Mouse (Mus musculus) right cerebral cortex, postnatal 4 days (tissue): Measurements from ENCODE around the gene Psmb9.

Source experiments
- DNase-seq: peaks from one replicate; pipeline ENCODE4 v3.0.0-alpha.2; 2022

Gene Psmb9

DNA sequence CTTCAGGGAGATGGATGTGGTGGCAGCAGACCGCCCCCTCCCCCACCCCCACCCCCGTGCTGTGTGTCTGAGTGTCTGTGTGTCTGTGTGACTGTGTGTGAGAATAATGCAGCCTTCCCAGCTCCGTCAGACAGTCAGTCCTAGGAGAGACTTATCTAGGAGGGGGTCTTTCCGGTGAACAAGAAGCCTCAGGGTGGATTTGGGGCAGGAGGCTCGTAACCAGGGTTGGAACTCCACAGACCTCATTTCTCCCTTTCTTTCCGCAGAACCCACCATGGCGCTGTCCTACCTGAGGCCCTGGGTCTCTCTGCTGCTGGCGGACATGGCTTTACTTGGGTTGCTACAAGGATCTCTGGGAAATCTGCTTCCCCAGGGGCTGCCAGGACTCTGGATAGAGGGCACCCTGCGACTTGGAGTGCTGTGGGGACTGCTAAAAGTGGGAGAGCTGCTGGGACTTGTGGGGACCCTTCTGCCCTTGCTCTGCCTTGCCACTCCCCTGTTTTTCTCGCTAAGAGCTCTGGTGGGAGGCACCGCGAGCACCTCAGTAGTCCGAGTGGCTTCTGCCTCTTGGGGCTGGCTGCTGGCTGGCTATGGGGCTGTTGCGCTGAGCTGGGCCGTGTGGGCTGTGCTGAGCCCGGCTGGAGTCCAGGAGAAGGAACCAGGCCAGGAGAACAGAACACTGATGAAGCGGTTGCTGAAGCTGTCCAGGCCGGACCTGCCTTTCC is 17.6 kb upstream of the Psmb9 start:
- no peak for DNase-seq

DNA sequence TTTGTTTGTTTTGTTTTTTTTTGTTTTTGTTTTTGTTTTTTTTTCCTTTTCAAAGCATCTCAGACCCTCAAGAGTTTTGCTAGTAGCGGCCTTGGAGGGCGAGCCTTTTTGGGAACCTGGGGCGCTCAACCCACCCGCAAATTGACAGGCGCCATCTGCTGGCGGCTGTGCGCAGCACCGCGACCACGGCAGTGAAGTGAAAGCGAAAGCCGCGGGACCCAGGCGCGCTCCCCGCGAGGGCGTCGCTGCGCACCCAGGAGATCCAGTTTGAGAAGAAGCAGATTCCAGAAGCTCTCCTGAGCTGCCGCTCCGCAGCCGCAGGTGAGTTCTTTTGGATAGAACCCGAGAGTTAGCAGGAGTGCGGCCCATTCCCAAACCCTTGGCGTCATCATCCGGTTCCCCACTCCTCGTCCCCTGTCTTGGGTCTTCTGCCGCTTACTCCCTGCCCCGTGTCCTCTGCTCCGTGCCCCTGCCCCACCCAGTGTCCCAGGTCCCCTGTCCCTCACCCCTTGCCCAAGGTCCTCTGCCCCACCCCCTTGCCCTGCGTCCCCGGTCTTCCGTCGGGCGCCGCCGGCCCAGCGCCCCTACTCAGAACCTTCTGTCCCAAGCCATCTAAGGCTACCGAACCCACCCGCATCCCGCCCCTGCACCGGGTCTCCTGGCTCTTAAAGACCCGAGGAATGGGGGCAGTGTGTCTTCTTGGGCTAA is 16.9 kb upstream of the Psmb9 start:
- peak; percentile 87 for DNase-seq

DNA sequence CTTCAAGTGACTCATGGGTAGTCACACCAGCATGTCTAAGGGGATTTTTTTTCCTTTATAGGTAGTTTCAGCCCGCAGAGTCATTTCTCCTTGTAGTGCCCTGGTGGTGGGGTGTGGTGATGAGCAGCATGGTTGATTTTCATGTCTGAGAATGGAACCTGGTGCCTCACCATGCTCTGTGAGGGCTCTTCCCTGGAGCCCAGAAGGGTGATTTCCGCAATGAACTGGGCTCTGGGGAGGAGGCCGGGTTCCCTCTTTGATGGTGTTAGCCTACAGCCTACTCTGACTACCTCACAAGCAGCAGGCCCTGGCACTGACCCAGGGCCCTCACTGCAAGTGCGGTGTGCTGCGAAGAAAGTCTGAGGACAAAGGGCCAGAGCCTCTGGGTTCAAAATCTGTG is 15.9 kb upstream of the Psmb9 start, which contains the start of gene Tap2:
Tap2 (plus strand) TSS at position 84 of the 400 bp plus-strand sequence.
- no peak for DNase-seq

DNA sequence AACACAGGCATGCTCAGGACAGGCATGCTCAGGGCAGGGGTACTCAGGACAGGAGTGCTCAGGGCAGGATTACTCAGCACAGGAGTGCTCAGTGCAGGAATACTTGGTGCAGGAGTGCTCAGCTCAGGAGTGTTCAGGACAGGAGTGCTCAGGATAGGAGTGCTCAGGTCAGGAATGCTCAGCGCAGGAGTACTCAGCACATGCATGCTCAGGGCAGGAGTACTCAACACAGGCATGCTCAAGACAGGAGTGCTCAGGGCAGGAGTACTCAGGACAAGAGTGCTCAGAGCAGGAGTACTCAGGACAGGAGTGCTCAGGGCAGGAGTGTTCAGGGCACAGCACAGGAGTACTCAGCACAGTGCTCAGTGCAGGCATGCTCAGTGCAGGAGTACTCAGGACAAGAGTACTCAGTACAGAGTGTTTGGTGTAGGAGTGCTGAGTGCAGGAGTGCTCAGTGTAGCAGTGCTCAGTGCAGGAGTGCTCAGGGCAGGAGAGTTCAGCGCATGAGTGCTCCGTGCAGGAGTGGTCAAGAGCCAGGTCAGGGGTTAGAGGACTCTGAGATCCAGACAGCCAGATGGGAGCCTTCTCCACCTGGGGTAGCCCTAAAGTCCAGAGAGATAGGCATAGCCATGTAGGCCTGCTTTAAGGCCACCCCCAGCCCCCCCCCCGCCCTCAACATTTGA is 15.3 kb upstream of the Psmb9 start:
- DNase-seq = no peak

DNA sequence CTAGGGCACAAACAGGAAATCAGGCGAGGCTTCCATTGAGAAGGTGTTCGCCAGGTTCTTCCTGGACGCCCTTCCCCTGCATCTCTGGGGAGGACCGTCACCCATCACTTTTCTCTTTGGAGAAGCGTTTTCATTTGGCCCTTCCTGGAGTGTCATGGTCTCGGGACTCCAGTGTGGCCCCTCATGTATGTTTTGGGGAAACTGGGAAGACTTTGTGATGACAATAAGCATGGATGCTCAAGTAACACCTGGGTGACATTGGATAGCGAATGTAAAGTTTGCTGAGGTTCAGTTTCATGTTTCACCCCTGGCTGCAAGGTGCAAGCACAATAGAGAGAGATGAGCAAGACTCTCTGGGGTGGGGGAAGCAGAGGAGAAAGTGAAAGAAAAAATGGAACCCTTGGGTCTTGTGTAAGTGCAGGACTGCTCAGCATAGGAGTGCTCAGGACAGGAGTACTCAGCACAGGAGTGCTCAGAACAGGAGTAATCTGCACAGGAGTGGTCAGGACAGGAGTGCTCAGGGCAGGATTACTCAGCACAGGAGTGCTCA is 14.0 kb upstream of the Psmb9 start:
- no peak for DNase-seq

DNA sequence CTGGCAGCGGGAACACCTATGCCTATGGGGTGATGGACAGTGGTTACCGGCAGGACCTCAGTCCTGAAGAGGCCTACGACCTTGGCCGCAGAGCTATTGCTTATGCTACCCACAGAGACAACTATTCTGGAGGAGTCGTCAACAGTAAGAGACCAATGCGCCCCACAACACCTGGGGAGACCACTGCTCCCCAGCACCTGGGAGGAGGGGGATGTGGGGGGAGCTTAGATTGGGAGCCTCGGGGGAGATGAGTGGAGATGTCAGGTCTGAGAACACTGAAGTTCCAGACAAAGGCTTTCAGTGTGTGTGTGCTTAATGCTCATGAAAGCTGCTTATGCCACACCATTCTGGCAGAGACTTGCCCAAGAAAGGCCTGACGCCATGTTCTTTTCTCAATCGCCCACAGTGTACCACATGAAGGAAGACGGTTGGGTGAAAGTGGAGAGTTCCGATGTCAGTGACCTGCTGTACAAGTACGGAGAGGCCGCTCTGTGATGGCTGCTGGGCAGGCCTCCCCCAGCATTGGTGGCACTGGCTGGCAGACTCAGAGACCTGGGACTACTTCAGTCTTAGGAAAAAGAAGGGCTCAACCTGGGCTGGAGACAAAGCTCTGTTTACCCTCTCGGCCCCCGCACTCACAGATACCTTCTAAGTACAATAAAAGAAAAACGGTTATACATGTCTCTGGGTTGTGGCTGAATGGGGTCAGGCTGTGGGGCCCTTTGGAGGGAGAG is 13.4 kb upstream of the Psmb9 start:
- no peak for DNase-seq

DNA sequence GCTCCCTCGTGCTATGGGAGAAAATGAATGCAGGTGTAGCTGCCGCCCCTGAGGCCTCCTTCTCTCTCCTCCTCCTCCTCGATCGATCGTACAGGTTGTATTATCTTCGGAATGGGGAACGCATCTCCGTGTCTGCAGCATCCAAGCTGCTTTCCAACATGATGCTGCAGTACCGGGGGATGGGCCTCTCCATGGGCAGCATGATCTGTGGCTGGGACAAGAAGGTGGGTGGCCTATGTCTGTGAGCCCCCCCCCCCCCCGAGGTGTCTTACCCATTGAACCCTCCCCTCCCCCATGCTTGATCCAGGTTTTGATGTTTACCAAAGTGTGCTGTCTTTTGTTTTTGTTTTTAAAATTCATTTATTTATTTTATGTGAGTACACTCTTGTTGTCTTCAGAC is 12.5 kb upstream of the Psmb9 start:
- DNase-seq = no peak

DNA sequence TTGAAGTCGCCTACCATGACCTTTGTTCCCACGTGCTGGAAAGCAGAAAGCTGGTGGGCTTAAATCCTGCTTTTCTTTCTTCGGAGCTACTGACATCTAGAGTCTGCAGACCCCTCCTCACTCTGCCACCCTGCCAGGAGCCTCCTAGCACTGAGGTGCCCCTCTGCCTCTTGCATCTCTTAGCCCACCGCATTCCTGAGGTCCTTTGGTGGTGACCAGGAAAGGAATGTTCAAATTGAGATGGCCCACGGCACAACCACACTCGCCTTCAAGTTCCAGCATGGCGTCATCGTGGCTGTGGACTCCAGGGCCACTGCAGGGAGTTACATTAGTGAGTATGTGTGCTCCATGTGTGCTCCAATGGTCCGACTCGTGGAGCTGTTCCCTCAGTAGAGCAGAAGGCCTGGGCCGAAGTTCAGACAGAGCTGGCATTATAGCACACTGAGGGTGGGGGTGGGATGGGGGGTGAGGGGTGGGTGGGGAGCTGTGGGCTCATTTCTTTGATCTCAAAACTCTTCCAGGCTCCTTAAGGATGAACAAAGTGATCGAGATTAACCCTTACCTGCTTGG is 11.6 kb upstream of the Psmb9 start:
- DNase-seq = no peak

DNA sequence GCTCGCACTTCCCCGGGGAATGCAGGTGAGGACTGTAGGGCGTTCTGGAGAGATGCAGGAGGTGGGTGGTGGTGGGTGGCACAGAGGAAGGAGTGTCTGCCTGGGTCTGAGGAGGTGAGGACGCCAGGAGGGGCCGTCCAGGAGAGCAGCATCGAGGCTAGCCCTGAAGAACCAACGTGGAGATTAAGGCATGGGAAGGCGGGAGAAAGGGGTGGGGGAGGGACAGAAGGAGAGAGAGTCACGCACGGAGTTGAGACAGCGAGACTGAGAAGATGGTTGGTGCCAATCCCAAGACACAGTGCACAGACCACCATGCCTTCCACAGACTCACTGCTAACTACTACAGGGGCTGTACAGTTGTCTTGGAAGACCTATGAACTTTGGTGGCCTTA is 11.0 kb upstream of the Psmb9 start:
- DNase-seq = no peak

DNA sequence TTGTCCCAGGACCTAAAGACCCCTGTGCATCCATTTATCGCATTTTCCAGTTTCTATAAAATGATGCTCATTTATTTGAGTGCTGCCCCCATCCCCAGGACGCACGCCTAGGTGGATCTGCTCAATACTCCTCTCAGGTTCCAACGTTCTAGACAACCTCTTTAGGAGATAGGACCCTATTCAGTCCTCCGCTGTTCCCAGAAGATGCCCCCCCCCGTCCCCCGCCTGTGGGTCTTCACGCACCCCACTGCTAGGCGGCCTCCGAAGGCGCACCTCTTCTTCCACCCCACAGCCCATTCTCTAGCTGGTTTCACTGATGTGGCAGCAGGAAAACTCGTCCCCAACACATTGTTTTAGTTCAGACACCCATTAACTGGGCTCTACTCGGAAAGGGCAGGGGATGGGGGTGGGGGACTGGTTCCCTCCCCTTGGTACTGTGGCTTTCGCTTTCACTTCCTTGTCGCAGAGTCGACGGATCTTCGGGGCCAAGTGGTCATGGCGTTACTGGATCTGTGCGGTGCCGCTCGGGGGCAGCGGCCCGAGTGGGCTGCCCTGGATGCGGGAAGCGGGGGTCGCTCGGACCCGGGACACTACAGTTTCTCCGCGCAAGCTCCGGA is 10.4 kb upstream of the Psmb9 start:
- no peak for DNase-seq

DNA sequence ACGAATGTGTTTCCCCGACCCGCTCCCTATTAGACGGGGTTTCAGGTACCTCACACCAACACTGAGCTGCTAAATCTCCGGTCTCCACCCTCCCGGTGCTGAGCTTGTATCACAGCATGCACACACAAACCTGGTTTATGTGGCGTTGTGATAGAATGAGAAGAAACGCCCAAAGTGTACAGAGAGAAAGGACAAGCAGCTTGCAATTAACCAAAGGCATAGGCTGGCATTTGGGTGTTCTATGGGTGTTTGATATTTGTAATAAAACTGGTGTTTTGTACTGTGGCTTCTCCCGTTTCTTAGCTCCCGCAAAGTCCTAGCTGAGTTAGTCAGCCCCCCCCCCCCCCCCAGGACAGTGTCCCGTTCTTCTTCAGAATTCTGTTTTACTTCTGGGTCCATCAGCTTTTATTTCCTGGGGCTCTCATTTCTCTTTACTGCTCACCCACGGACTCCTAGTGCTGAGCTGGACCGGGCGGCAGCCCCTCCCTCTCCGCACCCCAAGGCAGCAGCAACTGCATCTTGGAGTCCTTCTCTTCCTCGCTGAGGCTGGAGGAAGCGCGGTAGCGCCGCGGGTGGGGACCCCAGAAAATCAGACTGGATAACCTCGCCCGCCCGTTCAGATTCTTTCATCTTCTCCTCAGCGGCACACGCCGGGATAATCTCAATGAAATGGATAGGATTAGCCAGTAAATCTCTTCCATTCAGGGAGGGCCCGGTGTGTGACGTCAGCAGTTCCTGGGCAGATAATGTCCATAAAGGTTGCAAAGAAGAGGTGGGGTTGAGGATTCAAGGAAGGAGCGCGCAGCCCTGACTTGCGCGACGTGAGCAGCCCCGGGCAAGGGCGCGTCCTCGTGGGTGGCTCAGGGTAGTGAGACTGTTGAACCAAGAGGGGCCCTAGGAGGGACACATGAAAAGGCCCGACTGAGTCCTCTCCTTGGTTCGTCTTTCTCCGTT is 9.7 kb upstream of the Psmb9 start, which contains the start of gene Psmb8:
Psmb8 (plus strand) TSS at position 781 of the 954 bp plus-strand sequence.
- peak; percentile 78 for DNase-seq

DNA sequence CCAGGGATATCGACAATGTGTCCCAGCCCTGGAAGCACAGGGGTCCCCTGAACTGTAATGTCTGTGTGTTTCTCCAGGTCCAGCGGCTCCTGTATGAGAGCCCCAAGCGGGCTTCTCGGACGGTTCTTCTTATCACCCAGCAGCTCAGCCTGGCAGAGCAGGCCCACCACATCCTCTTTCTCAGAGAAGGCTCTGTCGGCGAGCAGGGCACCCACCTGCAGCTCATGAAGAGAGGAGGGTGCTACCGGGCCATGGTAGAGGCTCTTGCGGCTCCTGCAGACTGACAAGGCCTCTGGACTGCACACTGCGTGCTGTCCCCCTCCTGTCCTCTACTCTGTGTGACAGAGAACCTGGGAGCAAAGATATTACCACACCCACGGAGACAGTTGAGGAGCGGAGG is 8.9 kb upstream of the Psmb9 start:
- no peak for DNase-seq

DNA sequence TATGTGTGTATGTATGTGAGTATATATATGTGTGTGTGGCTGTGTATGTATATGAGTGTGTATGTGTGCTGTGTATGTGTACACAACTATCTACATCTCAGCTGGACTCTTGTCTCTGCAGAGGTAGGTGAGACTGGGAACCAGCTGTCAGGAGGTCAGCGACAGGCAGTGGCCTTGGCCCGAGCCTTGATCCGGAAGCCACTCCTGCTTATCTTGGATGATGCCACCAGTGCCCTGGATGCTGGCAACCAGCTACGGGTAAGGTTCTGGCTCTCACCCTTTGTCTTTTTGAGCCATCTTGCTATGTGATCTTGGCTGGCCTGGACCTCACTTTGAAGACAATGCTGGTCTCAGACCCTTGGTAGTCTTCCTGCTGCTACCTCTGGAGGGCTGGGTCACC is 7.2 kb upstream of the Psmb9 start:
- DNase-seq = no peak

DNA sequence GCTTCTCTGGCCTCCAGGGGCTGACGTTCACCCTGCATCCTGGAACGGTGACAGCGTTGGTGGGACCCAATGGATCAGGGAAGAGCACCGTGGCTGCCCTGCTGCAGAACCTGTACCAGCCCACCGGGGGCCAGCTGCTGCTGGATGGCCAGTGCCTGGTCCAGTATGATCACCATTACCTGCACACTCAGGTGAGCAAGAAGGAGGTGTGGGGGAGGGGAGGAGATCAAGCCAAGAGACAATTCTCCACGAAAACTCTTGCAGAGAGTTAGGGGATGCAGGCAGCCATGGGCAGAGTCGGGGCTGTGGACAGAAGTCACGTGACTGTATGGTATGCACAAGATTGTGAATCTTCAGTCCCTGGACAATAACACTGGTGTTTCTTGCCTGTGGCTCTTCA is 5.9 kb upstream of the Psmb9 start:
- DNase-seq = no peak

DNA sequence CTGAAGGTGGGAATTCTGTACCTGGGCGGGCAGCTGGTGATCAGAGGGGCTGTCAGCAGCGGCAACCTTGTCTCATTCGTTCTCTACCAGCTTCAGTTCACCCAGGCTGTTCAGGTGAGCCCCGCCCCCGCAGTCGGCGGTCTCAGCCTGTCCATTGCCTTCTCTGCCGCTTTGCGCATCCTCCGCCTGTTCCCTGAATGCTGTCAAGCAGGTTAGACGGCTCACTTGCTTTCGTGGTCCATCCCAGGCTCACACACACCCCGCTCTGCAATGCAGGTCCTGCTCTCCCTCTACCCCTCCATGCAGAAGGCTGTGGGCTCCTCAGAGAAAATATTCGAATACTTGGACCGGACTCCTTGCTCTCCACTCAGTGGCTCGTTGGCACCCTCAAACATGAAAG is 5.3 kb upstream of the Psmb9 start:
- DNase-seq = no peak

DNA sequence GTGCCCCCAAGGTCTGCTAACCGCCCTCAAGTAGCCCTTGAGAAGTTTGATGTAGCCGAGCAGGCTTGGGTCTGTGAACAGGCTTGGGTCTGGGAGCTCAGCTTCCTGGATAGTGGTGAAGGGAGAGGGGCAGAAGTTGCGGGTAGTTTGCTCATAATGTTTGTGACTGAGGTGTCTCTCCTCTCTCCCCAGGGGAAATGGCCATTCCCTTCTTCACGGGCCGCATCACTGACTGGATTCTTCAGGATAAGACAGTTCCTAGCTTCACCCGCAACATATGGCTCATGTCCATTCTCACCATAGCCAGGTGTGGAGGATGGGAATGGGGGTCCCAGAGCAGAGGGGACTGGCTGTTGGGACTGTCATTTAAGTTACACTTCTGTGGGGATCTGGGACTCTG is 1.4 kb upstream of the Psmb9 start:
- DNase-seq = no peak

DNA sequence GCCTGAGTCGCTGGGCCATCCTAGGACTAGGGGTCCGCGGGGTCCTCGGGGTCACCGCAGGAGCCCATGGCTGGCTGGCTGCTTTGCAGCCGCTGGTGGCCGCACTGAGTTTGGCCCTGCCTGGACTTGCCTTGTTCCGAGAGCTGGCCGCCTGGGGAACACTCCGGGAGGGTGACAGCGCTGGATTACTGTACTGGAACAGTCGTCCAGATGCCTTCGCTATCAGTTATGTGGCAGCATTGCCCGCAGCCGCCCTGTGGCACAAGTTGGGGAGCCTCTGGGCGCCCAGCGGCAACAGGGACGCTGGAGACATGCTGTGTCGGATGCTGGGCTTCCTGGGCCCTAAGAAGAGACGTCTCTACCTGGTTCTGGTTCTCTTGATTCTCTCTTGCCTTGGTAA is 446 bp upstream of the Psmb9 start:
- DNase-seq = no peak

DNA sequence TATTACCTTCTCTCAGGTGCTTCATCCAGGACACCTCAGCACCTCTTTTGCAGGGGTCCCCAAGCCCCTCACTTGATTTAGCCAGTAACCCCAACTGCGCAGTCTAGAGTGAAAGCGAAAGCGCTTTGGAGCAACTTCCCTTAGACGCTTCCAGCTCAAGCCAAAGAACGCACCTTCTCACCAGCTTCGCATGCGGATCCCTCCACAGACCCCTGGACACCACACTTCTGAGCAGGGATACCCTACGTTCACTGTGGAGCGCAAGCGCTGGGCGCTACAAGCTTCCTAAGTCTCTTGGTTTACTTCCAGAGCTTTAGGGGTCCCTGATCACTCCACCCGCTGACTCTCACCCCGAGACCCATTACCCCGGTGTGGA is 691 bp downstream of the Psmb9 start:
- no peak for DNase-seq

DNA sequence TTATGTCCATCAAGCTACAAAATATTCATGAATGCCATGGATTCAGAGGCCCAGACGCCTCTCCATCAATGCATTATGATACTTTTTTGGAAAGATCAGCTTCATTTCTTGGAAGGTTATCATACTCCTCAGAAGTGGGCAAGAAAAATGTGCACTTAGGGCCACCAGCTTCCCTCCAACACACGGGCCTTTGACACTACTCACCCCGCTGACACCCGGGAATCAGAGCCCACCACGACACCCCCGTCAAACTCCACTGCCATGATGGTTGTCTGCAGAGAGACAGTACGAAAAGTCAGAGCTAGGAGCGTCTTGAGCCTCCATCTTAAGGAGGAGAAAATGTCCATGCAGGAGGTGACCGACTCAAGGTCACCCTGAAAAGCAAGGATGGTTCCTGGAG is 2.0 kb downstream of the Psmb9 start:
- DNase-seq = no peak

DNA sequence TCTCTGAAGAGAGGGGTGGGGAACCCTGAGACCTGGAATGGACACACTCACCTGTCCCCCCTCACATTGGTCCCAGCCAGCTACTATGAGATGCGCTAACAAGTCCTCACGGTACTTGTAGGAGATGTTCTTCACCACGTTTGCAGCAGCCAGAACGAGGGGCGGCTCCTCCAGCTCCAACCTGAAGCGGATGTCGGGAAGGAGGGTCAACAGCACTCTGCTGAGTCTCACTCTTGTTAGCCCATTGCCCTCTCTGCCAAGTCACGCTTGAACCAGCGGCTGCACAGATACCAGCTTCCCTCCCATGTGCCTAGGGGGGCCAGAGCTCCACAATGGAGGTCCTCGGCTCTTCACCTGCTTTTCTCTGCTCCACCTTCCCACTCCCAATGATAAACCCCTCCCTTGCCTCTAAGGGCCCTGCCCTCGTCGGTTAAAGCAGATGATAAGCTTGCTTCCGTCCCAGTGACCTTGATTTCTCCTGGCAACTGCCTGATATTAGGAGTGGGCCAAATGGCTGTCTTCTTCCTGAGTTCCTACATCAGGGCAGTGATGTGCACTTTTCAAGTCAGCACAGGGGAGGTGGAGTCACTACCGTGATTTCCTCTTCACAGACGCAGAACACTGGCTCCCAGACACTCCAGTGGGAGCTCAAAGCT is 3.9 kb downstream of the Psmb9 start:
- DNase-seq = no peak
